Mouse (Mus musculus) hindbrain, embryonic 11.5 days (tissue): ENCODE measurements at regions not wholly inside any gene's neighbourhood (a gene's known extent, or its start where the extent isn't known, plus 50 kb on each side); places are given as distances from the start of the nearest gene placed in this dataset.

ENCODE experiments used
- ATAC-seq: fragments of 200-750 bp; cut with Nextera tagmentation; 2 replicates; pipeline ENCODE4 v1.8.0; 2017; ENCODE audit warnings: mild to moderate bottlenecking, moderate TSS enrichment, moderate library complexity; ENCODE audit not compliant: low FRiP score
- DNase-seq: peaks from one replicate; pipeline ENCODE4 v3.0.0-alpha.2; 2015; ENCODE audit warnings: low spot score
- H3K27ac ChIP-seq: fragments of 300-500 bp; sonication (generic); 2 replicates; pipeline ENCODE4 v1.5.1; 2014; ENCODE audit warnings: mild to moderate bottlenecking, low read depth, low read length
- H3K27me3 ChIP-seq: fragments of 300-500 bp; sonication (generic); 2 replicates; pipeline ENCODE4 v1.6.1; 2014; ENCODE audit warnings: mild to moderate bottlenecking, low read length, moderate library complexity, mixed read lengths; ENCODE audit not compliant: control insufficient read depth, insufficient read depth
- H3K36me3 ChIP-seq: fragments of 300-500 bp; sonication (generic); 2 replicates; pipeline ENCODE4 v1.6.1; 2014; ENCODE audit warnings: mild to moderate bottlenecking, low read length, moderate library complexity, mixed read lengths; ENCODE audit not compliant: control insufficient read depth, insufficient read depth
- H3K4me1 ChIP-seq: fragments of 300-500 bp; sonication (generic); replicated peaks from 2 replicates; pipeline ENCODE4 v1.6.1; 2014; ENCODE audit warnings: low read length, mixed read lengths; ENCODE audit not compliant: control insufficient read depth, insufficient read depth
- H3K4me2 ChIP-seq: fragments of 300-500 bp; sonication (generic); replicated peaks from 2 replicates; pipeline ENCODE4 v1.6.1; 2014; ENCODE audit warnings: mild to moderate bottlenecking, low read depth, low read length
- H3K4me3 ChIP-seq: fragments of 300-500 bp; sonication (generic); 2 replicates; pipeline ENCODE4 v1.5.1; 2014; ENCODE audit warnings: low read depth, low read length
- H3K9ac ChIP-seq: fragments of 300-500 bp; sonication (generic); 2 replicates; pipeline ENCODE4 v1.6.1; 2014; ENCODE audit warnings: low read depth, low read length
- H3K9me3 ChIP-seq: fragments of 300-500 bp; sonication (generic); 2 replicates; pipeline ENCODE4 v1.6.1; 2016; ENCODE audit warnings: low read length; ENCODE audit not compliant: control insufficient read depth
- WGBS: fragments of 180-500 bp; shearing (Covaris S2); extraction: QIAGEN DNeasy Blood & Tissue Kit; methylation state at CpG from one replicate; pipeline ENCODE4 v1.1.7; 2014; 5-methylcytosine and 5-hydroxymethylcytosine counted together

DNA sequence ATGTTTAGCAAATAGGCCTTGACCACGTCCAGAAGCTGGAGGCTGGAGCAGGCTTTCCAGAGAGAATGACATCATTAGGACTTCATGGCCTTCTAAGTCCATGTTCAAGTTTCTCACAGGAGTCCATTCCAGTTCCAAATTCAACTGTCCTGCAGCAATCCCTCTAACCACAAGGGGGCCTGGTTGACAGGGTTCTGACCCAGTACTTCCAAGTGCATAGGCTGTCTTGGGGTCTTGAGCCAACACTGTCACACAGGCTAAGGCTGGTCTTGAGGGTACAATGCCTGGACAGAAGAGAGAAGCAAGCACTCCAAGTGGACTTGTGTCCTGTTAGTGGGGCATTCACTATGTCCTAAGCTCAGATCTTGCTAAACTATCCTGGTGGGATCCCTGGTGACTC, 145.9 kb upstream of the Tmem45b start:
- no peaks in the 10 kb centered on the region for H3K36me3 ChIP-seq
- DNase-seq (peak; percentile 35), ATAC-seq (no peak)
- no peak overlapping the region for H3K27ac ChIP-seq
- H3K4me2 ChIP-seq, result no peak overlapping the region
- H3K27me3 ChIP-seq, result no peaks in the 10 kb centered on the region
- WGBS, result 53% methylated on average over 1 of the region's 1 CpGs
- H3K4me1 ChIP-seq, result no peaks in the 10 kb centered on the region
- H3K4me3 ChIP-seq, result no peak overlapping the region
- no peaks in the 10 kb centered on the region for H3K9me3 ChIP-seq
- no peak overlapping the region for H3K9ac ChIP-seq

- Histone ChIP-seq H3K27me3 (no peaks in the 10 kb centered on the region), H3K4me2 (no peak overlapping the region), H3K27ac (no peak overlapping the region), H3K9ac (no peak overlapping the region), H3K4me3 (no peak overlapping the region), H3K9me3 (no peaks in the 10 kb centered on the region), H3K36me3 (no peaks in the 10 kb centered on the region), H3K4me1 (no peaks in the 10 kb centered on the region)
- WGBS, result 87% methylated on average over 3 of the region's 3 CpGs
- ATAC-seq (no peak), DNase-seq (no peak)
Measured at GRCm38 (mm10) chr9:31609731-31610130, 145.5 kb upstream of the Tmem45b start.

- H3K4me3 ChIP-seq, result no peak overlapping the region
- no peak overlapping the region for H3K27ac ChIP-seq
- H3K9me3 ChIP-seq, result no peaks in the 10 kb centered on the region
- H3K27me3 ChIP-seq, result no peaks in the 10 kb centered on the region
- H3K9ac ChIP-seq, result no peak overlapping the region
- no peak overlapping the region for H3K4me2 ChIP-seq
- no peak for DNase-seq
- no peaks in the 10 kb centered on the region for H3K36me3 ChIP-seq
- H3K4me1 ChIP-seq, result no peaks in the 10 kb centered on the region
- ATAC-seq, result no peak
- WGBS, result 69% methylated on average over 8 of the region's 8 CpGs
Measured at GRCm38 (mm10) chr9:31608084-31608870, 144.0 kb upstream of the Tmem45b start.

DNA sequence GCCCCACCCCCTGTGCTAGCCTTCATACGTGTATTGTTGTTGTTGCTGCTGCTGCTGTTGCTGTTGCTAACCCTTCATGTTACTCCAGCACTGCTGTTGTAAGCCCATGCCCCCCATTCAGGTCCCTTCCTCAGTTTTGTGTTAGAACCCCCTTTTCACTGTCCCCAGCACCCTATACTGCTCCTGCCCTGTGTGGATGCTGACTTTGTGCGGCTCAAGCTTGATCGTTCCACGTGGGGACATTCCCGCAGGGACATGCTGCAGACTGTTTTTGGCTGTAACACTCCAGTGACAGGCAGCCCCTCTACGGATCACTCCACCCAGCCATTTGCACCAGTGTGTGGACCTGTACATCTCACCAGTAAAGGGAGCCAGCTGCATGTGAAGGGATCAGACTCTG, 142.7 kb upstream of the Tmem45b start:
- H3K4me1 ChIP-seq, result no peaks in the 10 kb centered on the region
- H3K27ac ChIP-seq, result no peak overlapping the region
- H3K4me2 ChIP-seq, result no peak overlapping the region
- H3K9ac ChIP-seq, result no peak overlapping the region
- H3K36me3 ChIP-seq, result no peaks in the 10 kb centered on the region
- H3K4me3 ChIP-seq, result no peak overlapping the region
- no peaks in the 10 kb centered on the region for H3K9me3 ChIP-seq
- no peaks in the 10 kb centered on the region for H3K27me3 ChIP-seq
- 89% methylated on average over 6 of the region's 6 CpGs for WGBS
- no peak for ATAC-seq
- no peak for DNase-seq

DNA sequence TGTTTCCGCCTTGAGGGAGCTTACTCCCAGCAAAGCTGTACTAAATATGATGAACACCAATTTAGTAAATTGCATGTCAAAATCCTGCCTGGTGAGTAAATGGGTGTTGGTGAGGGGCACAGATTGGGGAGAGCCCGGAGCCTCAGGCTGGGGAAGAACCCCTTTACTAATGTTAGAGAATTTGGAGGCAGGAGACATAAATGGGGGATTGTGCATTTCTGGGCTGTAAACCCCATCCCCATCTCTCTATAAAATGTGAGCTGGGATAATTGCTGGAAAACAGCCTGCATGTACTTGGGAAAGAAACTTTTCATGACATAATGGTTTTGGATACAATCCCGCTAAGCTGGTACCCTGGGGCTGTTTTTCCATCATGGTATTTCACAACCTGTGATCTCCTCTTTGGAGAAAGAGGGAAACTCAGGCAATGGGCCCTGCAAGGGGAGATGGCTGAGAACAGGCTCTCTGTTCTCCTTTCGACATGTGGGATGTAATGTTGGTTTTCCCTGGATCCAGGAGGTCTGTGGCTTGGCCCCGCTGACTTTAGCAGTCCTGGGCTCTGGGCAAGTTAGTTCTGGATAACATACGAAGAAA, 140.3 kb upstream of the Tmem45b start:
- DNase-seq, result no peak
- Histone ChIP-seq H3K4me2 (no peak overlapping the region), H3K4me3 (no peak overlapping the region), H3K27me3 (no peaks in the 10 kb centered on the region), H3K36me3 (no peaks in the 10 kb centered on the region), H3K9me3 (no peaks in the 10 kb centered on the region), H3K27ac (no peak overlapping the region), H3K4me1 (no peaks in the 10 kb centered on the region), H3K9ac (no peak overlapping the region)
- 90% methylated on average over 6 of the region's 6 CpGs for WGBS
- ATAC-seq, result no peak

- Histone ChIP-seq H3K9ac (no peak overlapping the region), H3K4me1 (no peaks in the 10 kb centered on the region), H3K9me3 (no peaks in the 10 kb centered on the region), H3K27ac (no peak overlapping the region), H3K27me3 (no peaks in the 10 kb centered on the region), H3K36me3 (no peaks in the 10 kb centered on the region), H3K4me2 (no peak overlapping the region), H3K4me3 (no peak overlapping the region)
- ATAC-seq (no peak), DNase-seq (no peak)
- WGBS, result 95% methylated on average over 4 of the region's 4 CpGs
Measured at GRCm38 (mm10) chr9:31602707-31603106, 138.4 kb upstream of the Tmem45b start.

- no peak overlapping the region for H3K9ac ChIP-seq
- 83% methylated on average over 7 of the region's 7 CpGs for WGBS
- no peaks in the 10 kb centered on the region for H3K27me3 ChIP-seq
- no peaks in the 10 kb centered on the region for H3K36me3 ChIP-seq
- H3K4me3 ChIP-seq, result no peak overlapping the region
- H3K9me3 ChIP-seq, result no peaks in the 10 kb centered on the region
- ATAC-seq (no peak), DNase-seq (no peak)
- no peak overlapping the region for H3K27ac ChIP-seq
- no peaks in the 10 kb centered on the region for H3K4me1 ChIP-seq
- H3K4me2 ChIP-seq, result no peak overlapping the region
Measured at GRCm38 (mm10) chr9:31595096-31595495, 130.8 kb upstream of the Tmem45b start.

GRCm38 (mm10) chr9:31587671-31588070, 123.4 kb upstream of the Tmem45b start:
- no peaks in the 10 kb centered on the region for H3K4me1 ChIP-seq
- no peak overlapping the region for H3K4me3 ChIP-seq
- no peaks in the 10 kb centered on the region for H3K9me3 ChIP-seq
- DNase-seq (no peak), ATAC-seq (no peak)
- no peak overlapping the region for H3K9ac ChIP-seq
- no peaks in the 10 kb centered on the region for H3K36me3 ChIP-seq
- no peak overlapping the region for H3K4me2 ChIP-seq
- no peaks in the 10 kb centered on the region for H3K27me3 ChIP-seq
- no peak overlapping the region for H3K27ac ChIP-seq

DNA sequence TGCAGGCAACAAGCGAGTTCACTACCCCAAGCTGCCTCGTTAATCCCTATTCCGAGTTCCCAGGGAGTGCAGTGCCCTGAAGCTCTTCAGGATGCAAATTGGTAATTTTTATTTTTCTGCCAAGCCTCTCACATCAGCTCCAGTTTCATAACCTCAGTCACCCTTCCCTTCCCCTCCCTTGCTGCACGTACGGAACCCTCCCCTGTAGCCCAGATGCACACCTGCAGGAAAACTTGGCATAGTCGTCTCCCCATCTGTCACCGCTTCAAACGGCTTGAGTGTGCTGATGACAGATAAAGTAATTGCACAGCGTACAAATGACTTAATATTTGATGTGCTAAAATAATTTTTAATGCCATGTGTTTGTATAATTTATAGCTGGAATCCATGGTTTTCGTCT, 119.7 kb upstream of the Tmem45b start:
- H3K4me2 ChIP-seq, result no peak overlapping the region
- no peak overlapping the region for H3K27ac ChIP-seq
- WGBS, result 88% methylated on average over 10 of the region's 10 CpGs
- no peak overlapping the region for H3K9ac ChIP-seq
- H3K4me1 ChIP-seq, result no peaks in the 10 kb centered on the region
- no peaks in the 10 kb centered on the region for H3K36me3 ChIP-seq
- H3K27me3 ChIP-seq, result no peaks in the 10 kb centered on the region
- DNase-seq (no peak), ATAC-seq (no peak)
- no peaks in the 10 kb centered on the region for H3K9me3 ChIP-seq
- no peak overlapping the region for H3K4me3 ChIP-seq
